Mouse (Mus musculus) kidney, adult 2 months (tissue): ENCODE measurements at regions not wholly inside any gene's neighbourhood (a gene's known extent, or its start where the extent isn't known, plus 50 kb on each side); places are given as distances from the start of the nearest gene placed in this dataset.

ENCODE experiments used
- CTCF ChIP-seq: fragments of 200-500 bp; conservative IDR thresholded peaks from 2 replicates; pipeline ENCODE4 v1.5.1; 2011; ENCODE audit warnings: low read depth, mild to moderate bottlenecking, control low read depth, low read length, moderate library complexity, mixed read lengths; ENCODE audit not compliant: insufficient read depth, insufficient read length
- POLR2A ChIP-seq: fragments of 200-500 bp; IDR thresholded peaks from one replicate; pipeline ENCODE4 v1.6.1; 2011; ENCODE audit warnings: low read depth, low read length, control low read depth

- TF ChIP-seq POLR2A (no peak), CTCF (no peak)
These were observed 1731.9 kb downstream of the AI429214 start for GRCm38 (mm10) chr8:38725257-38725656.
